Mouse (Mus musculus): ENCODE results near the gene Nat9. TPM values are rescaled to one million over a fixed set of nuclear protein-coding genes. Genes with fewer than 3 reads are reported as not detected.

Gene Nat9
- polyA plus RNA-seq, 1 experiment from 2014 or later: 41.6 TPM

DNA sequence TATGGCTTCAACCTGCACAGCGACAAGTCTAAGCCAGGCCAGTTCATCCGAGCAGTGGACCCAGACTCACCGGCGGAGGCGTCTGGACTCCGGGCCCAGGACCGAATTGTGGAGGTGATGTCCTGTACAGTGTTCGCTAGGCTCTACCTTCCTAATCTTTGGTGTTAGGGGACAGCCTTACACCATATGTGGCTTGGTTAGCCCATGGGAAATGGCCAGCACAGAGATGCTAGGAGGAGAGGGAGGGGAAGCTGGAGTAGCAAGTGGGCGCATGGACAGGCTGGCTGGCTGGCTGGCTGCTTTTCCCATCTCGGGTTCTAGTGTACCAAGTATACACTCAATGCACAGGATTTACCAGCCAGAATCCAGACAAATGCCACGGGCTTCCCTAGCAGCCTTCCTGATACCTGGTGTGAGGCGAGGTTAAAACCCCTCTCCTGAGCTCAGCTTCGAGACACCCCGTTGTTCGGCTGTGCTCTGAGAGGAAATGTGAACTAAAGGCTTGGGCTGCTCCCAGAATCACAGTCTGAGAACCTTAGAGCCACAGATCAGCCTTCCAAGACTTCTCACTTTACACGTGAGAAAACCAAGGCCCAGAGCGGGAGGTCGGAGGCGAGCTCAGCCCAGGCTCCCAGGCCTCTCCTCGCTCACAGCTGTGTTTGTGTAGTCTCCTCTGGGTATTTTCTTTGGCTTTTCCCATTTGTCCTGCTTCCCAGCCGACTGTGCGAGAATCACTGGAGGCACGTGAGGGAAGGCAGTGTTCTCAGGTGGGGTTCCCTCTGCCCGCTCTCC is 11.1 kb downstream of the Nat9 start:
- WGBS: 64% methylated on average over 24 of the region's 24 CpGs
- H3K9ac ChIP-seq: no peak overlapping the region
- H3K9me3 ChIP-seq (replicated peaks): no peaks in the 10 kb centered on the region
- H3K4me2 ChIP-seq (replicated peaks): no peak overlapping the region
- no peaks in the 10 kb centered on the region for H3K36me3 ChIP-seq
- H3K27ac ChIP-seq (replicated peaks): no peak overlapping the region
- H3K4me3 ChIP-seq (replicated peaks): no peak overlapping the region
- ATAC-seq (ENCODE audit: insufficient number of reproducible peaks, low FRiP score, low TSS enrichment, low read depth): no peak
- H3K27me3 ChIP-seq: peaks cover 23% of the 10 kb centered on the region
- H3K4me1 ChIP-seq: peaks cover 59% of the 10 kb centered on the region

DNA sequence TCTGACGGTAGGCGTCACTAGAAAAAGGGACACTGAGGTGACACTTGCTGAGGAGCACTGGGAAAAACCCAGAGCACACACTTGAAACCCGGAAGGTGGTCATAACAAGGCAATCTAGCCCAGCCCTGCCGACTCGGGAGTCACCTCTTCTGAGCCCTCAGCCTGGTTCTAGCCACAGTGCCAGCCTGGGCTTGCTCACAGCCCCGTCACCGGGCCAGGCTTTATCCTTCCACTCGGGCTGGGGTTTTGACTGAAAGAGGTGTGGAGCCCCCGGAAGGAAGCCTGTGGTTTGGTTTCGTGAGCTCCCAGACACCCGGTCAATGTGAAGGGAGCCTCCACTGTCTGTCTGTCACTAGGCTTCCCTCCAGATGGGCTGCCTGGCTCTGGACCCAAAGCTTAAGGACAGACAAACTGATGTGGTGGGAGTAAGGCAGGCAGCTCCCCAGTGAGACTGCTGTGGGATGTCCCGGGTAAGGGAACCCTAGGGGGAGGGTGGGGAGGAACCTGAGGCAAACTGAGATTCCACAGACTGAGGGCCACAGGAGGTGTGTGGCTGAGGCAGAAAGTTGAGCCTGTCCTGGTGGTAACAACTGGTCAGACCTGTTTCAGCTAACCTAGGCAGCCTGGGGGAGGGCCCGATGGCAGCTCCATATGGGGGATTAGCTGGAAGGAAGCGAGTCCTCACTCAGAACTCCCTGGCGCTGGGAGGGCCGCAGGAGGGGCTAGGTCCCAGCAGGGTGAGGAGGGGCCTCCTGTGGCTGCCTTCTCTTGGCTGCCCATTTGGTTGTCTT is 13.9 kb downstream of the Nat9 start:
- Histone ChIP-seq H3K36me3 (no peaks in the 10 kb centered on the region), H3K4me3 (replicated peaks) (no peak overlapping the region), H3K4me1 (peaks cover 56% of the 10 kb centered on the region), H3K4me2 (replicated peaks) (peak overlapping the region; percentile 25; the same call in 1 of the 2 replicates), H3K27me3 (peaks cover 23% of the 10 kb centered on the region), H3K9me3 (replicated peaks) (no peaks in the 10 kb centered on the region), H3K9ac (no peak overlapping the region), H3K27ac (replicated peaks) (peak overlapping the region; percentile 76)
- 7% methylated on average over 16 of the region's 16 CpGs for WGBS
- 0 out of 2 replicates have a peak, but pooled peaks have one; percentile 20 for ATAC-seq (ENCODE audit: insufficient number of reproducible peaks, low FRiP score, low TSS enrichment, low read depth)

DNA sequence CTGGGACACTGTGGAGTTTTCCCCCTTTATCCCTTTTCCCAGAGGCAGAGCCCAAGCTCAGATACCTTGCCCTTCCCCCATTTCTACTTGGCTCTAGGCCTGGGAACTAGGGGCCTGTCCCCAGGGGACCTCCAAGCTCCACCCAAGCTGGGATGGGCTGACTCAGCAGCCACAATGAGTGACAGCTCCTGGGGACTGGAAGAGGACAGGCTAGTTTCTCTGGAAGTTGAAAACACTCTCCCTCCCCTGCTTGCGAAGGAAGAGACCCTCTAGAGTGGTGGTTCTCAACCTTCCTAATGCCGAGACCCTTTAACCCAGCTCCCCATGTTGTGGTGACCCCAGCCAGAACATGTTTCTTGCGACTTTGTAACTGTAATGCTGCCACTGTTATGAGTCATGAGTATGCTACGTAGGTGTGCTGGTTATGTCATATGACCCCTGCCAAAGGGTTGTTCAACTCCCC is 14.8 kb downstream of the Nat9 start:
- no peak for ATAC-seq (ENCODE audit: insufficient number of reproducible peaks, low FRiP score, low TSS enrichment, low read depth)
- H3K4me2 ChIP-seq (replicated peaks): 0 out of 2 replicates have a peak overlapping the region, but pooled peaks have one; percentile 12
- peaks cover 23% of the 10 kb centered on the region for H3K27me3 ChIP-seq
- WGBS: 29% methylated on average over 4 of the region's 4 CpGs
- H3K36me3 ChIP-seq: no peaks in the 10 kb centered on the region
- no peak overlapping the region for H3K27ac ChIP-seq (replicated peaks)
- H3K9ac ChIP-seq: no peak overlapping the region
- H3K4me1 ChIP-seq: peaks cover 53% of the 10 kb centered on the region
- no peaks in the 10 kb centered on the region for H3K9me3 ChIP-seq (replicated peaks)
- H3K4me3 ChIP-seq (replicated peaks): no peak overlapping the region

DNA sequence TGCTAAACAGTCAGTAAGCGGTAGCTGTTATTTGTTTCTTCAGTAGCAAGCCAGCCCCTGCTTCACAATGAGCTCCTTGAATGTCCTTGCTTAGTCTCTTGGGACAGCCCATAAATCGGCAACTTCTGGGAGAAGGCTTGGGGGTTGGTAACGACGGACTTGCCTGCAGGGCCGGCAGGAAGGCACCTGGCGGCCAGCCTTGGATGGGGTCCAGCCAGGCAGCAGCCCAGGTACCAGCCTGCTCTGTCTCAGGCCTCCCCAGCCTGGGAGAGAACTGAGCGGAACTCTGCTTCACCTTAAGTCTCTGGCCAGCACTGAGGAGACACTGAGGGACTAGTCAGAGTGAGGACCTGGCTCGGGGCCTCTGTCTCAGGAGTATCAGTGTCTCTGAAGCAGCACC is 16.5 kb downstream of the Nat9 start:
- ATAC-seq (ENCODE audit: insufficient number of reproducible peaks, low FRiP score, low TSS enrichment, low read depth): no peak
- H3K4me2 ChIP-seq (replicated peaks): no peak overlapping the region
- no peaks in the 10 kb centered on the region for H3K9me3 ChIP-seq (replicated peaks)
- no peak overlapping the region for H3K9ac ChIP-seq
- H3K27me3 ChIP-seq: peaks cover 22% of the 10 kb centered on the region
- no peak overlapping the region for H3K4me3 ChIP-seq (replicated peaks)
- no peak overlapping the region for H3K27ac ChIP-seq (replicated peaks)
- H3K36me3 ChIP-seq: no peaks in the 10 kb centered on the region
- peaks cover 37% of the 10 kb centered on the region for H3K4me1 ChIP-seq
- WGBS: 42% methylated on average over 8 of the region's 8 CpGs

DNA sequence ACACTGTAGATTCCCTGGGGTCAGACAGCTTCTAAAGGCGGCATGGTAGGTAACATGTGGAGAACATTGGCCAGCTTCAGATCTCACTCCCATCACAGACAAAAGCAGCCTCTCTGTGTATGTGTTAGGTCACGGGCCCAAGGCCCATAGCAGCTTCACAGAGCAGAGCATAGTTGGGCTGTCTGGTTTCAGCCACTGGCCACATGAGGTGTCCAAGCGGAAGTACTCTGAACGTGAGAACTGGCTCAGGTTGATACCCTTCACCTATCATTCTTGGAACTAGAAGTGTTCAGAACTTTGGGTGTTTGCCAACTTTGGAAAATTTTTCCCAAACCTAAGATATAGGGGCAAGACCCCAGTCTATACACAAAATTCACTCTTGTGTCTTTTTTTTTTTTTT is 18.2 kb downstream of the Nat9 start:
- 91% methylated on average over 4 of the region's 4 CpGs for WGBS
- Histone ChIP-seq H3K36me3 (no peaks in the 10 kb centered on the region), H3K4me2 (replicated peaks) (no peak overlapping the region), H3K27ac (replicated peaks) (no peak overlapping the region), H3K4me1 (peaks cover 39% of the 10 kb centered on the region), H3K9ac (no peak overlapping the region), H3K4me3 (replicated peaks) (no peak overlapping the region), H3K9me3 (replicated peaks) (no peaks in the 10 kb centered on the region), H3K27me3 (peaks cover 31% of the 10 kb centered on the region)
- ATAC-seq (ENCODE audit: insufficient number of reproducible peaks, low FRiP score, low TSS enrichment, low read depth): no peak

DNA sequence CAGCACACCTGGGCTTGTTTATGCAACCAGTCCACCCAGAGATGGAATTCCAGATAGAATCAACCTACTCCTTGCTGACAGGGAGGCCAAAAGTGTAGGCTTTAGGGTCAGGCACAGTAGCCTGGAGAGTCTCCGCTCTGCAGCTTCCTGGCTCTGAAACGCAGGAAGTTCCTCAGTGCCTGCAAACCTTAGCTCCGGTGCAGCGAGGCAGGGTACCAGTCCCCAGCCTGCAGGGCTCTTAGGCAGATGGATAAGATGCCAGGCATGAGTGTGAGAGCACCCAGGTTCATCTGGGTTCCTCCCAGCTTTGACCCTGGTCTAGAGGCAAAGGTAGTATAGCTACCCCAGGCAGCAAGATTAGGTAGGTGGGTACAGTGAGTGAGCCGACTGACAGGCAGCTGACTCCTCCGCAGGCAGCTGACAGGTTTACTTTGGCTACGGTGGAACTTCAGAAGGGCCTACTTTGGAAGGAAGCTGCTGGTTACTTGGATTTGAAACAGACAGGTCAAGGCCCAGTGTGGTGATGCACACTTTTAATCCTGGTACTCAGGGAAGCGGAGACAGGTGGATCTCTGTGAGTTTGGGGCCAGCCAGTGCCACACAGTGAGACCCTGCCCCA is 19.9 kb downstream of the Nat9 start:
- ATAC-seq (ENCODE audit: insufficient number of reproducible peaks, low FRiP score, low TSS enrichment, low read depth): no peak
- peaks cover 38% of the 10 kb centered on the region for H3K27me3 ChIP-seq
- no peak overlapping the region for H3K27ac ChIP-seq (replicated peaks)
- H3K9me3 ChIP-seq (replicated peaks): no peaks in the 10 kb centered on the region
- H3K4me3 ChIP-seq (replicated peaks): no peak overlapping the region
- H3K9ac ChIP-seq: no peak overlapping the region
- H3K36me3 ChIP-seq: no peaks in the 10 kb centered on the region
- no peak overlapping the region for H3K4me2 ChIP-seq (replicated peaks)
- H3K4me1 ChIP-seq: peaks cover 40% of the 10 kb centered on the region
- 73% methylated on average over 8 of the region's 8 CpGs for WGBS

DNA sequence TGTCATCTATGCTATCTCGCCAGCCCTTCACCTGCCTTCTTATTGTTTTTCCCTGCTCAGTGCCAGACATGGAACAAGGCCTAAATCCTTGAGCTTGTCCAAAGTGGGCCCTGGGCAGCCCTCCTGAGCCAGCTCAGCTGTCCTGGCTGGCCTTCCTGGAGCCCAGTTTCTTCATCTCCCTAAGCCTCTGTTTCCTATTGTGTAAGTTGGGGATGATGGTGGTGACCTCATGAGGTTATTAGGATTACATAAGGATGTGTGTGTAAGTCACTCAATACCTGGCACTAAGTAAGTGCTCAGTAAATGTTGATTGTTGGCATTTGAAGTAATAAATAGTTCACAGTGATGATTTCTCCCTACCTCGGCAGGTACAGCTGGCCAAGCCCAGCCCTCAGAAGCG is 20.9 kb downstream of the Nat9 start:
- H3K36me3 ChIP-seq: no peaks in the 10 kb centered on the region
- H3K27me3 ChIP-seq: peaks cover 39% of the 10 kb centered on the region
- H3K9ac ChIP-seq: no peak overlapping the region
- ATAC-seq (ENCODE audit: insufficient number of reproducible peaks, low FRiP score, low TSS enrichment, low read depth): no peak
- H3K9me3 ChIP-seq (replicated peaks): no peaks in the 10 kb centered on the region
- H3K4me1 ChIP-seq: peaks cover 37% of the 10 kb centered on the region
- 72% methylated on average over 3 of the region's 3 CpGs for WGBS
- H3K4me3 ChIP-seq (replicated peaks): no peak overlapping the region
- H3K27ac ChIP-seq (replicated peaks): no peak overlapping the region
- H3K4me2 ChIP-seq (replicated peaks): no peak overlapping the region

DNA sequence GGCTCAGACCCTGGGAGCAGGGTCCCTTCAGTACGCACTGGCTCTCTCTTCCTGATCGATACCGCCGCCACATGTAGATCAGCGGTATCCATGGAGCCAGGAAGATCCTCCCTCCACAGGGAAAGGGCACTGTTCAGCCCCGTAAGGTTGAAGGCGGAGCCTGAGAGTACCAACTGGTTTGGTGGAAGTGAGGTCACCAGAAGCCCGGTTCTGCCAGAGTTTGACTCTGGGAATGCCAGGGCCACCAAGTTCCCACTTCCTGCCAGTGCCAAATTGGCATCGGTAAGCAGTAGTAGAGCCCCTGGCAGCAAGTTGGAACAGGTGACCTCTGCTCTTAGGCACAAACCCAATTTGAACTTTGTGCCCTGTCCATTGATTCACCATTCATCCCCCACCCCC is 22.7 kb downstream of the Nat9 start:
- Histone ChIP-seq H3K27me3 (peaks cover 42% of the 10 kb centered on the region), H3K4me3 (replicated peaks) (peak overlapping the region; percentile 65), H3K27ac (replicated peaks) (no peak overlapping the region), H3K36me3 (no peaks in the 10 kb centered on the region), H3K4me2 (replicated peaks) (peak overlapping the region; percentile 94), H3K4me1 (peaks cover 30% of the 10 kb centered on the region), H3K9me3 (replicated peaks) (no peaks in the 10 kb centered on the region), H3K9ac (no peak overlapping the region)
- ATAC-seq (ENCODE audit: insufficient number of reproducible peaks, low FRiP score, low TSS enrichment, low read depth): no peak
- 3% methylated on average over 9 of the region's 9 CpGs for WGBS

DNA sequence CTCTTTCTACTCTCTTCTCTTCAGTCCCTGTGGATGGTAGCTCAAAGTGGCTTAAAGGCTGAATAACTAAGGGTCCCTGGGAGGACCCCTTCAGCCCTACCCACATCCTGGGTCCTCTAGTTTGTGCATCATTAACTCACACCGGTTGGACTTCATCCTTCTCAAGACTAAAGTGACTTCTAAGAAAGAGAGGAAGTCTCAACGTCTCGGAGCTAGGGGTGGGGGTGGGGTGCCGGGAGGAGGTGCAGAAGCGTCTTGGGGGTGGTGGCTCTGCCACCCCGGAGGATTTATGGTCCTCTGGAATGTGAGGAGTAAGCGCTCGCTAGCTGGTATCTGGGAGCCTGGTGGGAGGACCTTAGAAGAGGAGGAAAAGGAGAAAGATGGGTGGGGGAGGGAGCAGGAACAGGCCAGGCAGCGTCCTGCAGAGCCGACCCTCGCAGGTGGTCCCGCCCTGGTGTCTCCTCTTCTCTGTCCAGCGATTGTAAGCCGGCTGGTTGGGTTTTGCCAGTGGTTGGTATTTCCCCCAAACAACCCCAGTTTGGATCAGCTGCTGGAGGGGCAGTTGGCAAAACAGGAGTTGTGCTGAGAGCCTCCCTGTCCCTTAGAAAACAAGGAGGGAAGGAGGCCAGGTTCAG is 23.2 kb downstream of the Nat9 start:
- Histone ChIP-seq H3K9ac (no peak overlapping the region), H3K4me2 (replicated peaks) (peak overlapping the region; percentile 94), H3K4me3 (replicated peaks) (peak overlapping the region; percentile 65), H3K27me3 (peaks cover 42% of the 10 kb centered on the region), H3K27ac (replicated peaks) (no peak overlapping the region), H3K4me1 (peaks cover 30% of the 10 kb centered on the region), H3K9me3 (replicated peaks) (no peaks in the 10 kb centered on the region), H3K36me3 (no peaks in the 10 kb centered on the region)
- no peak for ATAC-seq (ENCODE audit: insufficient number of reproducible peaks, low FRiP score, low TSS enrichment, low read depth)
- under 1% methylated on average over 14 of the region's 14 CpGs for WGBS

DNA sequence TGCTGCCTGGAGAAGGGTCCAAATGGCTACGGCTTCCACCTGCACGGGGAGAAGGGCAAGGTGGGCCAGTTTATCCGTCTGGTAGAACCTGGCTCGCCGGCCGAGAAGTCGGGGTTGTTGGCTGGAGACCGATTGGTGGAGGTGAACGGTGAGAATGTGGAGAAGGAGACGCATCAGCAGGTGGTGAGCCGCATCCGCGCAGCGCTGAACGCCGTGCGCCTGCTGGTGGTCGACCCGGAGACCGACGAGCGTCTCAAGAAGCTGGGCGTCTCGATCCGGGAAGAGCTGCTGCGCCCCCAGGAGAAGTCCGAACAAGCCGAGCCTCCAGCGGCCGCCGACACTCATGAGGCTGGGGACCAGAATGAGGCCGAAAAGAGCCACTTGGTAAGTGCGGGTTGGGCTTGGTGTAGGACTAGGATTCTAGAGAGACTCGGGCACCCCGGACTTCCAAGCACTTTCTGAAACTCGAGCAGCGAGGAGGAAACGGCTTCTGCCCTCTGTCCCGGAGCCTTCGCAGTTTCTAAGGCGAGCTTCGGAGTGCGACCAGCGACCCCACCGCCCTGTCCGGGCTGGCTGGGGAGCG is 24.0 kb downstream of the Nat9 start:
- ATAC-seq (ENCODE audit: insufficient number of reproducible peaks, low FRiP score, low TSS enrichment, low read depth): no peak
- H3K36me3 ChIP-seq: no peaks in the 10 kb centered on the region
- peaks cover 42% of the 10 kb centered on the region for H3K27me3 ChIP-seq
- H3K4me3 ChIP-seq (replicated peaks): peak overlapping the region; percentile 65
- H3K27ac ChIP-seq (replicated peaks): 0 out of 2 replicates have a peak overlapping the region, but pooled peaks have one; percentile 39
- H3K4me1 ChIP-seq: peaks cover 30% of the 10 kb centered on the region
- peak overlapping the region; percentile 45 for H3K9ac ChIP-seq
- H3K4me2 ChIP-seq (replicated peaks): peak overlapping the region; percentile 94
- WGBS: under 1% methylated on average over 47 of the region's 47 CpGs
- H3K9me3 ChIP-seq (replicated peaks): no peaks in the 10 kb centered on the region

All from embryonic facial prominence, embryonic 15.5 days (tissue).